Mouse (Mus musculus) gastrocnemius, adult 2 months (tissue): ENCODE results near the gene Ranbp2. TPM values are rescaled to one million over a fixed set of nuclear protein-coding genes. Genes with fewer than 3 reads are reported as not detected.
A peak's percentile ranks its signal among the peaks of the same experiment; 100 is the strongest.

Experiments used
- DNase-seq: peaks from one replicate; pipeline ENCODE4 v3.0.0; 2022
- H3K27ac ChIP-seq: fragments of 200-600 bp; 2 replicates; pipeline ENCODE4 v1.8.1; 2022; ENCODE audit warnings: mild to moderate bottlenecking
- H3K4me3 ChIP-seq: fragments of 200-600 bp; 2 replicates; pipeline ENCODE4 v1.8.1; 2022; ENCODE audit warnings: mild to moderate bottlenecking, moderate library complexity
- CTCF ChIP-seq: fragments of 200-600 bp; IDR thresholded peaks from 2 replicates; pipeline ENCODE4 v1.8.1; 2022; ENCODE audit warnings: antibody characterized with exemption, mild to moderate bottlenecking, moderate library complexity
- intact Hi-C: fragments of 180-260 bp; cut with DNase I; formaldehyde crosslinking; loops from one replicate; pipeline ENCODE4 v1.15.1; 2025
- long read RNA-seq, 2 experiments: library from polyadenylated mRNA; stranded (forward); transcript quantifications; one replicate each; pipeline ENCODE4 v2.0.0; 2021
- total RNA-seq, 2 experiments: library from RNA; stranded (reverse); gene quantifications; 2 replicates each; pipeline ENCODE4 v1.2.3; 2021

Ranbp2 gene
- 10 to 100 TPM; 48.5 to 48.9 TPM for total RNA-seq
- long read RNA-seq, experiment 1, partial matches to known transcripts = 7 of 13 reads
- long read RNA-seq, experiment 1, other reads (novel, unspliced or antisense) = 6 of 13 reads
- long read RNA-seq, experiment 2, full-length matches to known transcripts = 3 of 12 reads
- long read RNA-seq, experiment 2, partial matches to known transcripts = 7 of 12 reads
- long read RNA-seq, experiment 2, other reads (novel, unspliced or antisense) = 2 of 12 reads

- intact Hi-C loops = loop anchor here (1.0 to 5.0 kb wide), 3 partner anchors 39 to 87 kb away; partner anchors contain the start of gene Ccdc138
- peak; percentile 99 for DNase-seq
- peak within 1 kb of the TSS; percentile 93 for H3K4me3 ChIP-seq
- peak; percentile 29; the same call in 1 of the 2 replicates for TF ChIP-seq CTCF
- H3K27ac ChIP-seq = peak within 1 kb of the TSS; percentile 94
Measured at GRCm38 (mm10) chr10:58446384-58447279, at the start of gene Ranbp2. Ranbp2 (plus strand) TSS chr10:58446920.

GRCm38 (mm10) chr10:58398941-58399340, 47.8 kb upstream of the Ranbp2 start:
- TF ChIP-seq CTCF = no peak
- Histone ChIP-seq H3K4me3 (no peak overlapping the region), H3K27ac (peak overlapping the region; percentile 20; the same call in 1 of the 2 replicates)
- no peak for DNase-seq
- intact Hi-C loops = no loop called here

- TF ChIP-seq CTCF = no peak
- Histone ChIP-seq H3K4me3 (peak overlapping the region; percentile 43), H3K27ac (peak overlapping the region; percentile 89)
- intact Hi-C loops = no loop called here
- no peak for DNase-seq
Measured at GRCm38 (mm10) chr10:58401838-58402237, 44.9 kb upstream of the Ranbp2 start.

GRCm38 (mm10) chr10:58404639-58405038, 42.1 kb upstream of the Ranbp2 start:
- no peak for DNase-seq
- intact Hi-C loops = loop anchor here (5.0 kb wide), 1 partner anchor 43 kb away; the partner anchor contains the start of gene Ranbp2

GRCm38 (mm10) chr10:58405285-58405948, 41.3 kb upstream of the Ranbp2 start:
- peak overlapping the region; percentile 89 for H3K27ac ChIP-seq
- no peak for DNase-seq
- no peak for TF ChIP-seq CTCF
- intact Hi-C loops = loop anchor here (5.0 kb wide), 1 partner anchor 42 kb away; the partner anchor contains the start of gene Ranbp2
- no peak overlapping the region for H3K4me3 ChIP-seq

More at GRCm38 (mm10) chr10:58404639-58405038, 42.1 kb upstream of the Ranbp2 start:
- Histone ChIP-seq H3K27ac (peak overlapping the region; percentile 89), H3K4me3 (no peak overlapping the region)
- TF ChIP-seq CTCF = no peak

GRCm38 (mm10) chr10:58405949-58406305, 40.8 kb upstream of the Ranbp2 start:
- peak; percentile 13; the same call in 1 of the 2 replicates for TF ChIP-seq CTCF
- Histone ChIP-seq H3K27ac (peak overlapping the region; percentile 89), H3K4me3 (no peak overlapping the region)
- intact Hi-C loops = loop anchor here (5.0 kb wide), 1 partner anchor 41 kb away; the partner anchor contains the start of gene Ranbp2
- DNase-seq = no peak

GRCm38 (mm10) chr10:58412331-58412730, 34.4 kb upstream of the Ranbp2 start:
- Histone ChIP-seq H3K4me3 (no peak overlapping the region), H3K27ac (no peak overlapping the region)
- DNase-seq = no peak
- TF ChIP-seq CTCF = no peak
- intact Hi-C loops = no loop called here

- TF ChIP-seq CTCF = no peak
Measured at GRCm38 (mm10) chr10:58412852-58413251, 33.9 kb upstream of the Ranbp2 start.

GRCm38 (mm10) chr10:58416702-58417101, 30.0 kb upstream of the Ranbp2 start:
- H3K27ac ChIP-seq = 0 out of 2 replicates have a peak overlapping the region, but pooled peaks have one; percentile 24
- DNase-seq = no peak
- intact Hi-C loops = no loop called here
- H3K4me3 ChIP-seq = no peak overlapping the region
- TF ChIP-seq CTCF = no peak

More at GRCm38 (mm10) chr10:58412852-58413251, 33.9 kb upstream of the Ranbp2 start:
- H3K4me3 ChIP-seq = no peak overlapping the region
- no peak overlapping the region for H3K27ac ChIP-seq
- intact Hi-C loops = no loop called here
- DNase-seq = no peak

GRCm38 (mm10) chr10:58418290-58418971, 28.3 kb upstream of the Ranbp2 start:
- peak overlapping the region; percentile 53; the same call in 1 of the 2 replicates for H3K27ac ChIP-seq
- no peak overlapping the region for H3K4me3 ChIP-seq
- DNase-seq = no peak
- no peak for TF ChIP-seq CTCF
- intact Hi-C loops = no loop called here

GRCm38 (mm10) chr10:58427930-58428329, 18.8 kb upstream of the Ranbp2 start:
- intact Hi-C loops = no loop called here
- TF ChIP-seq CTCF = no peak
- Histone ChIP-seq H3K27ac (no peak overlapping the region), H3K4me3 (no peak overlapping the region)
- no peak for DNase-seq

- intact Hi-C loops = loop anchor here (5.0 kb wide), 2 partner anchors 39 to 51 kb away; partner anchors contain the start of gene Ccdc138
- Histone ChIP-seq H3K27ac (peak overlapping the region; percentile 94), H3K4me3 (peak overlapping the region; percentile 93)
- no peak for DNase-seq
- TF ChIP-seq CTCF = no peak
Measured at GRCm38 (mm10) chr10:58445850-58446249, 870 bp upstream of the Ranbp2 start.
